Mouse (Mus musculus): ENCODE measurements at regions not wholly inside any gene's neighbourhood (a gene's known extent, or its start where the extent isn't known, plus 50 kb on each side); places are given as distances from the start of the nearest gene placed in this dataset.

GRCm38 (mm10) chr17:83276000-83276891 lies 61.2 kb downstream of the Pkdcc start:
- DNase-seq (ENCODE audit: low spot score) = peak; percentile 28

GRCm38 (mm10) chr17:83277117-83277947 lies 62.2 kb downstream of the Pkdcc start:
- peak; percentile 48 for DNase-seq (ENCODE audit: low spot score)

- peak; percentile 12 for DNase-seq (ENCODE audit: low spot score)
These were observed 63.1 kb downstream of the Pkdcc start for GRCm38 (mm10) chr17:83277948-83278924.

GRCm38 (mm10) chr17:83283328-83283727 lies 67.4 kb upstream of the Eml4 start:
- DNase-seq (ENCODE audit: low spot score) = no peak

GRCm38 (mm10) chr17:83287381-83288142 lies 63.2 kb upstream of the Eml4 start:
- DNase-seq (ENCODE audit: low spot score) = no peak

GRCm38 (mm10) chr17:83288143-83288492 lies 62.6 kb upstream of the Eml4 start:
- DNase-seq (ENCODE audit: low spot score) = no peak

- no peak for DNase-seq (ENCODE audit: low spot score)
These were observed 55.0 kb upstream of the Eml4 start for GRCm38 (mm10) chr17:83295526-83296238.

GRCm38 (mm10) chr17:83297379-83298121 lies 53.2 kb upstream of the Eml4 start:
- no peak for DNase-seq (ENCODE audit: low spot score)
